Mouse (Mus musculus) midbrain, postnatal 0 days (tissue): ENCODE data around the gene Olfr461. TPM values are rescaled to one million over a fixed set of nuclear protein-coding genes. Genes with fewer than 3 reads are reported as not detected.

Experiments
- ATAC-seq: fragments of 200-750 bp; cut with Nextera tagmentation; 2 replicates; pipeline ENCODE4 v1.8.0; 2017; ENCODE audit warnings: moderate number of reproducible peaks, mild to moderate bottlenecking, moderate TSS enrichment, moderate library complexity; ENCODE audit not compliant: low FRiP score
- DNase-seq: peaks from one replicate; pipeline ENCODE4 v3.0.0-alpha.2; 2015; ENCODE audit warnings: low spot score
- H3K27ac ChIP-seq: fragments of 300-500 bp; sonication (generic); 2 replicates; pipeline ENCODE4 v1.5.1; 2014; ENCODE audit warnings: low read depth, mild to moderate bottlenecking, low read length, mixed read lengths
- H3K27me3 ChIP-seq: fragments of 300-500 bp; sonication (generic); 2 replicates; pipeline ENCODE4 v1.6.1; 2014; ENCODE audit warnings: low read length, control low read depth, mixed read lengths; ENCODE audit not compliant: insufficient read depth
- H3K36me3 ChIP-seq: fragments of 300-500 bp; sonication (generic); 2 replicates; pipeline ENCODE4 v1.6.1; 2014; ENCODE audit warnings: low read length, control low read depth, mixed read lengths; ENCODE audit not compliant: insufficient read depth
- H3K4me1 ChIP-seq: fragments of 300-500 bp; sonication (generic); 2 replicates; pipeline ENCODE4 v1.6.1; 2014; ENCODE audit warnings: mild to moderate bottlenecking, control low read depth, antibody characterized with exemption, low read length, mixed read lengths; ENCODE audit not compliant: insufficient read depth
- H3K4me2 ChIP-seq: fragments of 300-500 bp; sonication (generic); 2 replicates; pipeline ENCODE4 v1.6.1; 2014; ENCODE audit warnings: low read depth, mild to moderate bottlenecking, low read length, mixed read lengths; ENCODE audit not compliant: poor library complexity, severe bottlenecking
- H3K4me3 ChIP-seq: fragments of 300-500 bp; sonication (generic); 2 replicates; pipeline ENCODE4 v1.5.1; 2014; ENCODE audit warnings: low read depth, mild to moderate bottlenecking, low read length, moderate library complexity
- H3K9ac ChIP-seq: fragments of 300-500 bp; sonication (generic); replicated peaks from 2 replicates; pipeline ENCODE4 v1.6.1; 2014; ENCODE audit warnings: mild to moderate bottlenecking, low read length, moderate library complexity, mixed read lengths; ENCODE audit not compliant: poor library complexity, severe bottlenecking
- H3K9me3 ChIP-seq: fragments of 300-500 bp; sonication (generic); 2 replicates; pipeline ENCODE4 v1.6.1; 2016; ENCODE audit warnings: low read length, control low read depth
- CTCF ChIP-seq: IDR thresholded peaks from 2 replicates; pipeline ENCODE4 v1.5.1; 2016; ENCODE audit warnings: antibody characterized with exemption, mild to moderate bottlenecking
- WGBS: fragments of 180-500 bp; shearing (Covaris S2); extraction: QIAGEN DNeasy Blood & Tissue Kit; methylation state at CpG from one replicate; pipeline ENCODE4 v1.1.7; 2014; 5-methylcytosine and 5-hydroxymethylcytosine counted together
- polyA plus RNA-seq: library from polyadenylated mRNA; unstranded; fragments of >200 nt; fragmentation: Nextera tagmentation; extraction: Ambion mirVana; gene quantifications from 2 replicates; pipeline ENCODE4 v1.2.1, GENCODE M21; 2015
- total RNA-seq: library from RNA; depleted of rRNA; stranded (reverse); fragments of >200 nt; gene quantifications from 2 replicates; pipeline ENCODE4 v1.2.3, GENCODE M21; 2014; rRNA removed

Gene Olfr461
- total and polyA plus RNA-seq, 2 experiments from 2014 or later: not detected

DNA sequence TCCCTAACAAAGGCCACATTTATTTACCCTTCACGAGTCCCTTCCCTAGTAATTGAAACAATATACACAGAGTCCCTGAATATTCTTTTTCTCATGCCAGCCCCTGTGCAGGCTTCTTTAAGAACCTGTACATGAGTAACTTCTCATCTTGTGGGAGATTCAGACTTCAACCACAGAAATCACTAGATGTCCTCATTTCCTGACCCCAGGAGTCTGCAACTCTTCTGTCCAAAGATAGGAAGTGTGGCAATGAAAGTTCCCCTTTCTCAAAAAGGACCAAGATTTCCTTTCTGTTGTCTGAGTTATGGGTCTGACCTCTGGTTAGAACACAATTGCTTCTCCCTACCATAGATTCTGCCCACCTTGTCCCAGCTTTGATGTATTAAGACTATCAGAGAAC lies 21.5 kb upstream of the Olfr461 start:
- H3K4me3 ChIP-seq: no peak overlapping the region
- no peak overlapping the region for H3K9ac ChIP-seq
- ATAC-seq: no peak
- 87% methylated on average over 1 of the region's 1 CpGs for WGBS
- H3K4me2 ChIP-seq: no peak overlapping the region
- no peak overlapping the region for H3K27ac ChIP-seq
- H3K4me1 ChIP-seq: no peaks in the 10 kb centered on the region
- no peak for TF ChIP-seq CTCF
- no peaks in the 10 kb centered on the region for H3K9me3 ChIP-seq
- H3K27me3 ChIP-seq: no peaks in the 10 kb centered on the region
- no peaks in the 10 kb centered on the region for H3K36me3 ChIP-seq
- no peak for DNase-seq

GRCm38 (mm10) chr6:40573618-40574017 lies 18.8 kb upstream of the Olfr461 start:
- Histone ChIP-seq H3K27me3 (no peaks in the 10 kb centered on the region), H3K9ac (no peak overlapping the region), H3K27ac (no peak overlapping the region), H3K36me3 (no peaks in the 10 kb centered on the region), H3K4me1 (no peaks in the 10 kb centered on the region), H3K9me3 (no peaks in the 10 kb centered on the region), H3K4me2 (no peak overlapping the region), H3K4me3 (no peak overlapping the region)
- ATAC-seq (no peak), DNase-seq (no peak)
- TF ChIP-seq CTCF: no peak
- 97% methylated on average over 3 of the region's 3 CpGs for WGBS

- Histone ChIP-seq H3K36me3 (no peaks in the 10 kb centered on the region), H3K4me2 (no peak within 1 kb of the TSS), H3K27me3 (no peaks in the 10 kb centered on the region), H3K9ac (no peak within 1 kb of the TSS), H3K27ac (no peak within 1 kb of the TSS), H3K4me3 (no peak within 1 kb of the TSS), H3K4me1 (no peaks in the 10 kb centered on the region), H3K9me3 (no peaks in the 10 kb centered on the region)
- 96% methylated on average over 3 of the region's 3 CpGs for WGBS
- DNase-seq (no peak), ATAC-seq (no peak)
- no peak for TF ChIP-seq CTCF
Measured at GRCm38 (mm10) chr6:40569187-40569586, 14.3 kb upstream of the Olfr461 start, which contains the start of gene Olfr460. Olfr460 (plus strand) TSS chr6:40569487.

- no peak overlapping the region for H3K9ac ChIP-seq
- TF ChIP-seq CTCF: no peak
- no peaks in the 10 kb centered on the region for H3K27me3 ChIP-seq
- no peak overlapping the region for H3K4me3 ChIP-seq
- no peaks in the 10 kb centered on the region for H3K4me1 ChIP-seq
- 82% methylated on average over 10 of the region's 10 CpGs for WGBS
- no peak for ATAC-seq
- no peaks in the 10 kb centered on the region for H3K9me3 ChIP-seq
- no peak for DNase-seq
- H3K36me3 ChIP-seq: no peaks in the 10 kb centered on the region
- H3K27ac ChIP-seq: no peak overlapping the region
- no peak overlapping the region for H3K4me2 ChIP-seq
Measured at GRCm38 (mm10) chr6:40544690-40545089, 10.2 kb downstream of the Olfr461 start.

GRCm38 (mm10) chr6:40519408-40519807 lies 35.4 kb downstream of the Olfr461 start, which contains the start of gene Prss37:
Prss37 (minus strand) TSS chr6:40519508.
- Histone ChIP-seq H3K4me2 (no peak within 1 kb of the TSS), H3K4me1 (no peaks in the 10 kb centered on the region), H3K27ac (no peak within 1 kb of the TSS), H3K27me3 (no peaks in the 10 kb centered on the region), H3K36me3 (no peaks in the 10 kb centered on the region), H3K9ac (no peak within 1 kb of the TSS), H3K9me3 (no peaks in the 10 kb centered on the region), H3K4me3 (no peak within 1 kb of the TSS)
- ATAC-seq: no peak
- 83% methylated on average over 1 of the region's 1 CpGs for WGBS
- DNase-seq: no peak
- TF ChIP-seq CTCF: no peak

- DNase-seq (no peak), ATAC-seq (no peak)
- Histone ChIP-seq H3K27ac (no peak within 1 kb of the TSS), H3K27me3 (no peaks in the 10 kb centered on the region), H3K36me3 (no peaks in the 10 kb centered on the region), H3K9me3 (peaks cover 3% of the 10 kb centered on the region; the same call in 1 of the 2 replicates), H3K4me2 (no peak within 1 kb of the TSS), H3K4me3 (no peak within 1 kb of the TSS), H3K9ac (no peak within 1 kb of the TSS), H3K4me1 (no peaks in the 10 kb centered on the region)
- TF ChIP-seq CTCF: no peak
- 93% methylated on average over 3 of the region's 3 CpGs for WGBS
Measured at GRCm38 (mm10) chr6:40493229-40493628, 61.6 kb downstream of the Olfr461 start, which contains the start of gene Tas2r108. Tas2r108 (plus strand) TSS chr6:40493529.

Other genes with a start within 250 kb of the Olfr461 start
- gene Agk, start 229.9 kb downstream of the Olfr461 start, total RNA-seq: 57.3 and 72.3 TPM in 2 replicates
- 63.7 and 64.2 TPM in 2 replicates for gene Agk, start 229.9 kb downstream of the Olfr461 start, polyA plus RNA-seq
- gene E330009J07Rik, start 118.9 kb downstream of the Olfr461 start, total RNA-seq: 20.0 and 23.6 TPM in 2 replicates
- gene E330009J07Rik, start 118.9 kb downstream of the Olfr461 start, polyA plus RNA-seq: 6.7 and 7.8 TPM in 2 replicates
- gene Wee2, start 116.0 kb downstream of the Olfr461 start, total RNA-seq: 0.16 and 0.38 TPM in 2 replicates
- 0.14 TPM in 1 of 2 replicates, not detected in the other for gene Wee2, start 116.0 kb downstream of the Olfr461 start, polyA plus RNA-seq
- 14.9 and 18.6 TPM in 2 replicates for gene Ssbp1, start 83.7 kb downstream of the Olfr461 start, total RNA-seq
- 71.7 and 73.7 TPM in 2 replicates for gene Ssbp1, start 83.7 kb downstream of the Olfr461 start, polyA plus RNA-seq
- 0.44 TPM in 1 of 2 replicates, not detected in the other for gene Tas2r137, start 63.8 kb downstream of the Olfr461 start, total RNA-seq
- not detected in 2 replicates for gene Tas2r137, start 63.8 kb downstream of the Olfr461 start, polyA plus RNA-seq
- 0.16 and 0.99 TPM in 2 replicates for gene Tas2r108, start 61.5 kb downstream of the Olfr461 start, total RNA-seq
- not detected in 2 replicates for gene Tas2r108, start 61.5 kb downstream of the Olfr461 start, polyA plus RNA-seq
- gene Prss37, start 35.5 kb downstream of the Olfr461 start, total RNA-seq: not detected in 2 replicates
- gene Prss37, start 35.5 kb downstream of the Olfr461 start, polyA plus RNA-seq: not detected in 2 replicates
- 0.05 TPM in 1 of 2 replicates, not detected in the other for gene Olfr460, start 14.4 kb upstream of the Olfr461 start, total RNA-seq
- not detected in 2 replicates for gene Olfr460, start 14.4 kb upstream of the Olfr461 start, polyA plus RNA-seq
- 2.1 TPM in 1 of 2 replicates, not detected in the other for gene Clec5a, start 30.8 kb upstream of the Olfr461 start, total RNA-seq
- 0.52 and 0.79 TPM in 2 replicates for gene Clec5a, start 30.8 kb upstream of the Olfr461 start, polyA plus RNA-seq
- not detected in 2 replicates for gene Tas2r138, start 58.3 kb upstream of the Olfr461 start, total RNA-seq
- not detected in 2 replicates for gene Tas2r138, start 58.3 kb upstream of the Olfr461 start, polyA plus RNA-seq
- gene Mgam, start 73.8 kb upstream of the Olfr461 start, total RNA-seq: 1.1 and 1.8 TPM in 2 replicates
- gene Mgam, start 73.8 kb upstream of the Olfr461 start, polyA plus RNA-seq: 0.11 and 0.26 TPM in 2 replicates